In the genomic region with DNA sequence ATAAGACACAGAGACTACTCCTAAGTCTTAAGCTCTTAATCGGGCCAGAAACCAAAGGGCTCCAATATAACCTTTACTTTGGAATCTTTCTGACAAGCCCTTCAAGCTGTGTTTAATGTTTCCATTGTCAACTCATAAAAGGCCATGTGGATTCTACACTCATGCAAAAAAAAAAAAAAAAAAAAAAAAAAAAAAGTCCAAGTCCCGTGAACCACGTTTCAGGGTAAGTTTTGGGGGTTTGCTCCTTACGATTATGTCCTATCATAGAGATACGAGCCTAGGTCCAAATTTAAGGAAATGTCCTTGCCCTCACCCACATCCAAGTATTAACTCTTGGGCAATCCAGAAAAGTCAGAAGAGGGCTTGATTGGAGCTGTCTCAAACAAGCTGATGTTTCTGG, we compare ENCODE assay signal across 15 mouse cellular contexts.
"Had no signal": no experiment of that assay in that cellular context is flagged by ENCODE, and none has a peak within 500 bp of the region (broad histone marks: within the 10 kb centered on the region; RNA-seq: fewer than 3 reads in every experiment).

No protein-coding gene starts in this region.

- H3K36me3 ChIP-seq: neural tube, embryonic 15.5 days; stomach, embryonic 15.5 days had no signal

- H3K4me2 ChIP-seq: neural tube, embryonic 15.5 days; stomach, embryonic 15.5 days had no signal

- H3K9ac ChIP-seq: neural tube, embryonic 15.5 days; stomach, embryonic 15.5 days had no signal

- H3K4me3 ChIP-seq: neural tube, embryonic 15.5 days; stomach, embryonic 15.5 days had no signal

- H3K27me3 ChIP-seq: stomach, embryonic 15.5 days had no signal

- H3K27ac ChIP-seq: neural tube, embryonic 15.5 days; stomach, embryonic 15.5 days; stomach, postnatal 0 days had no signal

- DNase-seq: retina, postnatal 1 day; right cerebral cortex, adult 18-20 months; right cerebral cortex, postnatal 14 days; right cerebral cortex, postnatal 25 days; right cerebral cortex, postnatal 4 days; spleen, adult 18-20 months; thymus, adult 18-20 months; thymus, adult 2 months; thymus, postnatal 14 days; thymus, postnatal 25 days; thymus, postnatal 36 days; thymus, postnatal 4 days had no signal

- H3K9me3 ChIP-seq: neural tube, embryonic 15.5 days; stomach, embryonic 15.5 days had no signal
